Mouse (Mus musculus) left cerebral cortex, adult 6 months (tissue): ENCODE measurements around the gene Nxpe4. TPM values are rescaled to one million over a fixed set of nuclear protein-coding genes. Genes with fewer than 3 reads are reported as not detected.

Source experiments
- long read RNA-seq, 2 experiments: library from polyadenylated mRNA; unstranded; transcript quantifications; one replicate each; pipeline ENCODE4 v2.0.0; 2019 to 2020
- polyA plus RNA-seq: library from polyadenylated mRNA; unstranded; fragments of <200 nt; fragmentation: Nextera tagmentation; gene quantifications from 2 replicates; pipeline ENCODE4 v1.2.3, GENCODE M21; 2021

Gene Nxpe4
- polyA plus RNA-seq: 3.8 and 5.3 TPM in 2 replicates
- long read RNA-seq, experiment 1, partial matches to known transcripts: 1 of 44 reads
- long read RNA-seq, experiment 1, other reads (novel, unspliced or antisense): 43 of 44 reads
- long read RNA-seq, experiment 2, partial matches to known transcripts: 0 of 11 reads
- long read RNA-seq, experiment 2, other reads (novel, unspliced or antisense): 11 of 11 reads

DNA sequence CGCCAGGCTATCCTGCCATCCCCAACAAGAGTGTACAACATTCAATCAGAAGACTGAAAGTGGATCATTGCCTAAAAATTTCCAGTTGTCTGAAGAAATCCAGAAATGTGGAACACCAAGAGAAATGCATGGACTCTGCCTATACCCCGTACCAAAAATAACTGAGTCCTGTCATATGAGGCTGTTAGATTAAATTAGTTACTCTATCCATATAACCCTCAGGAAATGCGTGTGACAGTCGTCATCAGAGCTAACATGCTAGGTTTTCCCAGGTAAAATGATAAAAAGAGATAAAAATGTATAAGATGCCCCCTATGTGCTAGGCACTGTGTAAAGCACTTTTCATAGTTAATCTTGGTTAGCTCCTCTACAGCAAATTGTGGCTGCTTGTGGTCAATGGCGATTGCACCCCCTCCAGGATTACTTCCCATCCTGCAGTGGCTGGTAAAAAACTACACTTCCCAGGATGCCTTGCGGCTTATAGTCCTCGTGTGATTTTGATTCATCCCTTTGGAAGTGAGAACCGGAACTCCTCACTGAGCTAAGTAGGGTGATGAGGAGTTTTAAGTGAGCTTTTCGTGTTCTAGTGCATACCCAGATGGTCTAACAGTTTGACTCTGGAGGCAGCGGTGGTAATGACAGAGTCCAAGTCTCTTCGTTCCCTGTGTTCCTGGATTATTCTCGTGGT lies at the start of gene Nxpe4:
Gene Nxpe4, plus strand, starts transcription at position 519 of the 688 bp plus-strand sequence.

DNA sequence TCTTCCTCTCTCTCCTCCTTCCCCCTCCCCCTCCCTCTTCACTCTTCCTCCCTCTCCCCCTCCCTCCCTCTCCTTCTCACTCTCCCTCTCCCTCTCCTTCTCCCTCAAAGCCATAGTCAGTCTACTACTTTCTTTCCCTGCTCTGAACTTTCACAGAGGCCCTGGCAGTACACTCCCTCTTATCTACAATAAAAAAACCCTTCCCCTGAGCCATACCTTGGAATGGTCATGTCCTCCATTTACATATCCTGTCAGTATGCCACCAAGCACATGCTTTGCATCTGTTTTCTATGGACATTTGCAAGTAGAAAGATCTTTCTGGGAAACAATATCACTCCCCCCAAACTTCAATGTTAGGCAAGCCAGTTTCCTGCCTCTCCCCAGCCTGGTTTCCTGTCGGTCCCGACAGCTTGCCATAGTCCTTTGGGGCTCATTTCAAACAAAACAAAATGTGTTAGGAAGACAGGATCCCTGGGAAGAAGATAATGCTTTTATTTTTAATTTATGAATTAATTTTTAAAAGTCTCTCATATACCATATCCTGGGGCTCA lies 191.4 kb downstream of the Nxpe4 start, which contains the start of gene Nxpe2:
Gene Nxpe2, minus strand, starts transcription at position 307 of the 551 bp plus-strand sequence.

Other genes starting within 250 kb of the Nxpe4 start
- gene Nxpe2, start 191.4 kb downstream of the Nxpe4 start, polyA plus RNA-seq: 0.21 and 0.36 TPM in 2 replicates